Mouse (Mus musculus) heart, embryonic 10.5 days (tissue): ENCODE data around the gene Glb1. TPM values are rescaled to one million over a fixed set of nuclear protein-coding genes. Genes with fewer than 3 reads are reported as not detected.
"Not testable (repeated sequence)": the region's sequence is repeated elsewhere in the genome, so short reads cannot be mapped to it uniquely, and the experiment has no call there.

Experiments used
- DNase-seq: peaks from one replicate; pipeline ENCODE4 v3.0.0-alpha.2; 2017; ENCODE audit warnings: low spot score
- H3K27ac ChIP-seq: fragments of 300-500 bp; sonication (generic); 2 replicates; pipeline ENCODE4 v1.5.1; 2016; ENCODE audit warnings: mild to moderate bottlenecking
- H3K27me3 ChIP-seq: fragments of 300-500 bp; sonication (generic); 2 replicates; pipeline ENCODE4 v1.6.1; 2016; ENCODE audit warnings: mild to moderate bottlenecking; ENCODE audit not compliant: poor library complexity, insufficient read depth, severe bottlenecking
- H3K36me3 ChIP-seq: fragments of 300-500 bp; sonication (generic); 2 replicates; pipeline ENCODE4 v1.6.1; 2016; ENCODE audit warnings: mild to moderate bottlenecking, moderate library complexity
- H3K4me1 ChIP-seq: fragments of 300-500 bp; sonication (generic); 2 replicates; pipeline ENCODE4 v1.6.1; 2016; ENCODE audit warnings: mild to moderate bottlenecking
- H3K4me3 ChIP-seq: fragments of 300-500 bp; sonication (generic); 2 replicates; pipeline ENCODE4 v1.5.1; 2016; ENCODE audit warnings: mild to moderate bottlenecking, moderate library complexity
- H3K9me3 ChIP-seq: fragments of 300-500 bp; sonication (generic); 2 replicates; pipeline ENCODE4 v1.6.1; 2016; ENCODE audit warnings: mild to moderate bottlenecking, moderate library complexity
- WGBS: fragments of 180-500 bp; shearing (Covaris S2); methylation state at CpG from one replicate; pipeline ENCODE4 v1.1.7; 2016; 5-methylcytosine and 5-hydroxymethylcytosine counted together
- polyA plus RNA-seq: library from polyadenylated mRNA; unstranded; fragments of >200 nt; fragmentation: Nextera tagmentation; extraction: Ambion mirVana; gene quantifications from 2 replicates; pipeline ENCODE4 v1.2.1, GENCODE M21; 2016

Gene Glb1
- 33.5 and 45.1 TPM in 2 replicates for polyA plus RNA-seq

DNA sequence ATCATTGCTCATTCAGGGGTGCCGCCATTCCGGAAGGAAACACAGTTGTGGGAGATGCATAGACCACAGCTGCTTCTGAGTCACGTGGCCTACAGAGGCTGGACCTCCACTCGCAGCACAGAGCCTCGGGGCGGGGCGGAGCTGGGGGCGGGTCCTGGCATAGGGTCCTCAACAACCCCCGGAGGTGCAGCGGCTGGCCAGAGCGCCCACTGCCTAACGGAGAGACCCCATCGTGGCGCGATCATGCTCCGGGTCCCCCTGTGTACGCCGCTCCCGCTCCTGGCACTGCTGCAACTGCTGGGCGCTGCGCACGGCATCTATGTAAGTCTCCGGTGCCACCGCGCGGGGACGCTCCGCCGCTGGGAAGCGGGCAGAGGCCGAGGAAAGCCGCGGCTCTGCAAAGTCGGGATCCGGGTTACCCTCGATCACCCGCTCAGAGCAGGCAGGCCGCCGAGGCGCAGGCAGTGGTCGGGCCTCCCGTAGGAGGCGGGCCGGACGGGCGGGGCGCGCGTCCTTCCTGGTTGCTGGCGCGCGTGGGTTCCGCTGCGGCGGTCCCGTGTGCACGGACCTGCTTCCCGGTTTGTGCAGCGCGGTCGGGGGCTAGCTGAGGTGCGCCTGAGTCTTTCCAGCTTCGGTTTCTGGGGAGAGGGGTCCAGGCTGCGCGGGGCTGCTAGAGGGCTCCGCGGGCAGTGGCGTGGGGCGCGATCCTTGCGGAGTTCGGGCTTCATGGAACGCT is at the start of gene Glb1, which contains the start of gene Tmppe:
Gene Glb1, plus strand, starts transcription at position 128 of the 736 bp plus-strand sequence.
Gene Tmppe, plus strand, starts transcription at position 157 of the 736 bp plus-strand sequence.
- peak within 1 kb of the TSS; percentile 97 for H3K4me3 ChIP-seq
- H3K4me1 ChIP-seq = peaks cover 13% of the 10 kb centered on the region
- H3K36me3 ChIP-seq = peaks cover 22% of the 10 kb centered on the region
- under 1% methylated on average over 68 of the region's 73 CpGs for WGBS
- peak within 1 kb of the TSS; percentile 93 for H3K27ac ChIP-seq
- no peaks in the 10 kb centered on the region for H3K9me3 ChIP-seq
- peak; percentile 98 for DNase-seq
- no peaks in the 10 kb centered on the region for H3K27me3 ChIP-seq

DNA sequence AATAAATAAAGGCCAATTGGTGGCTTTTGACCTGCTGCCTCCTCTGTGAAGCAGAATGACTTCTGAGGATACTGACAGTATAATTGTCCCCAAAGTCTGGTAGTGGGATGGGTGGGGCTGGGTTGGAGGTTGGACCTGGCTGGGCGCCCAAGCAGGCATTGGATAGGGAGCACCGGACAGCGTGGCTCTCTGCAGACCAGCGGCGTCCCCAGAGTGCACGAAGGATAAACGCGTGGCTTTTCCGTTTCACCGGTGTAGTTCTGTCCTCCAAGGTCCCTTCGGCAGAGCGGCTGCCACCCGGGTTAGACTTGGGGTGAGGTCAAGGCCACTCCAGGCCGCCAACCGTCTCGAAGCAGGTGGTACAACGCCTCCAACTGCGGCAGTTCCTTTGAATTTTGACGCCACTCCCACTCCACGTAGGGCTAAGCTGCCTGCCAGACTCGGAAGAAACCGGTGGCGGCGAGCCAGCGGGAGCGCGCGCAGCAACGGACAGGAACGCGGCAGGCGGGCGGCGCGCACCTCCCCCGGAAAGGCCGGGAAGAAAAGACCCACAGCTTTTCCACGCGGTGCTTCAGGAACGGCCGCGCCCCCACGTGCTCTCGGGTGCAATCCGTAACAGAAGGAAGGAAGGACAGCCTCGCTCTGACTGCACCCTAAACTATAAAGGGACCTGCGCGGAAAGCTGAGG is 32.9 kb upstream of the Glb1 start:
- peak overlapping the region; percentile 66 for H3K4me3 ChIP-seq
- H3K4me1 ChIP-seq = no peaks in the 10 kb centered on the region
- no peaks in the 10 kb centered on the region for H3K36me3 ChIP-seq
- H3K27ac ChIP-seq = peak overlapping the region; percentile 85
- peak; percentile 88 for DNase-seq
- peaks cover 11% of the 10 kb centered on the region; the same call in 1 of the 2 replicates for H3K27me3 ChIP-seq
- no peaks in the 10 kb centered on the region for H3K9me3 ChIP-seq
- under 1% methylated on average over 48 of the region's 48 CpGs for WGBS

DNA sequence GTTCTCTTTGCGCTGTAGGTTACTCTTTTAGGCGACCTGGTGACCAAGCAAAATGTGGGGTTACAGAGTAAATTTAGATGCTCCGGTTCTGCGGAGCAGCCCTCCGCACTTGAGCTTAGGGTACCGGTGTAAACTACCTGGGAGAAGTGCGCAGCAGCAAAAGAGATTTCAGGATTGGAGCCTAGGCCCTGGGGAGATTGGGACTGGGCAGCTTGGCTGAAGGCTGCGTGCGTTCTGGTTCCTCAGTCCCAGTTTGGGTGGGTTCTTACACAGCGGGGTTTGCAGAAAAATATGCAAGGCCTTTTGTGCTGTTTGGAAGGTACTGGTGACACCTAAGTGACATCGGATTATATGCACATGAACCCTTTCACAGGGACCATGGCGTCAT is 32.4 kb upstream of the Glb1 start:
- Histone ChIP-seq H3K27ac (peak overlapping the region; percentile 85), H3K4me3 (peak overlapping the region; percentile 66), H3K9me3 (no peaks in the 10 kb centered on the region), H3K4me1 (no peaks in the 10 kb centered on the region), H3K36me3 (0 out of 2 replicates have a peak, but pooled peaks cover 2% of the 10 kb centered on the region), H3K27me3 (peaks cover 11% of the 10 kb centered on the region; the same call in 1 of the 2 replicates)
- WGBS = 10% methylated on average over 12 of the region's 12 CpGs
- DNase-seq = no peak

GRCm38 (mm10) chr9:114369389-114369788 is 31.5 kb upstream of the Glb1 start:
- WGBS = 54% methylated on average over 5 of the region's 5 CpGs
- not testable (repeated sequence) for H3K36me3 ChIP-seq, H3K4me1 ChIP-seq, H3K27ac ChIP-seq, H3K9me3 ChIP-seq, H3K4me3 ChIP-seq, DNase-seq
- H3K27me3 ChIP-seq = peaks cover 11% of the 10 kb centered on the region; the same call in 1 of the 2 replicates

DNA sequence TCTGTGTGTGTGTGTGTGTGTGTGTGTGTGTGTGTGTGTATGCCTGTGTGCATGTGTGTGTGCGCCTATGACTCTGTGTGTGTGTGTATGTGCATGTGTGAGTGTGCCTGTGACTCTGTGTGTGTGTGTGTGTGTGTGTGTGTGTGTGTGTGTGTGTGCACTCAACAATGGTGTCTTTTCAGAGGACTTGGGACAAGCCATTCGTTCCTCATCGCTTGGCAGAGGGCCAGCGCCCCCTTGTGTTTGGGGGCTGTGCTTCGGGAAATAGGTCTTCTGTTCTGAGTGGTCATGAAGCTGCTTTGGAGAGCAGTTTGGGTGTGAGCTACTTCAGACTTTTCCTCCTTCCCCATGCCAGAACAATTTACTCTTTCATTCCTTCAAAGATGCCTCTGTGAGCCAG is 29.2 kb upstream of the Glb1 start:
- peaks cover 27% of the 10 kb centered on the region for H3K36me3 ChIP-seq
- H3K4me1 ChIP-seq, H3K27ac ChIP-seq, H3K9me3 ChIP-seq, H3K4me3 ChIP-seq: not testable (repeated sequence)
- peak; percentile 68 for DNase-seq
- H3K27me3 ChIP-seq = peaks cover 11% of the 10 kb centered on the region; the same call in 1 of the 2 replicates
- 41% methylated on average over 5 of the region's 5 CpGs for WGBS

DNA sequence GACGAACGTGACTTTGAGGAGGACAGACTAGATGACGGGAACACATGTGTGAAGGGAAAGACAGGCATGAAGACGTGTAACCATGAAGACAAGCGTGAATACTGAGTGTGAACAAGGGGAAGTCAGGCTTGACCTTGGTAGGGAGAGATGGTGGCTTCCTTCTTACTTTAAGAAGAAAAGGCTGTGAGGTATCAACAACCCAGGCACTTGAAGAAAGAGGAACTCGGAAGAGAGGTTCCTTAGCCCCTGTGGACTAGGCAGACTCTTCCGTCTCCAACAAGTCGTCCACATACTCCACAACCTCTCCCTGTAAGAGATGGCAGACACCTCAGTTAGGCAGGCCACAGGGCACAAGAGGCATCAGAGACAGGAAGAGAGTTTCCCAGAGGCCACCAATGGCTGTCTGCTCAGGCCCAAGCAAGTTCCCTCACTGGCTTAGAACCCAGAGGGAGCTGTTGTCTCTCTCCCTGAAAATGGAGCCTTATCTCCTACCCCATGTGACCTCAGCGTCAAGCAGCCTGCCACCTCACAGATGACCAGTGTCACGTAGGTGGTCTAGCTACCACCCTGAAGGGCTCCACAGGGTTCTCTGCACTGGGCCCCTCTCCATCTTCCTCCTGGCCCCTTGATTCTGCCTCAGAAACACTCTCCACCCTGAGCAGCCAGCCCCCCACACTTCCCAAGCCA is 25.5 kb upstream of the Glb1 start:
- 76% methylated on average over 10 of the region's 10 CpGs for WGBS

DNA sequence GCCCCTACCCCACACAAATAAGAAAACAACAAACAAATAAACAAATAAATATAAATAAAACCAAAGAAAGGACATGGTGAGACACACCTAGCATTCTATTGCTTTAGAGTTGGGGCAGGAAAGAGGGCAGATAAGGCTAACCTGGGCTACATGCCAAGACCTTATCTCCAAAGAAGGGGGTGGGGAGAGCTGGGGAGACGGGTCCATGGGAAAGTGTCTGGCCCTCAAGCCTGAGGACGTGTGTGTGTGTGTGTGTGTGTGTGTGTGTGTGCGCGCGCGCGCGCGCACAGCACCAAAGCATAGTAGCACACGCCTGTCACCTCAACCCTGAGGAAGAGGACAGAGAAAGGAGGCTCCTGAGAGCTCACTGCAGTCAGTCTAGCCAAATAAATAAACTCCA is 23.7 kb upstream of the Glb1 start:
- no peaks in the 10 kb centered on the region for H3K9me3 ChIP-seq
- DNase-seq = peak; percentile 58
- 85% methylated on average over 10 of the region's 10 CpGs for WGBS
- peaks cover 66% of the 10 kb centered on the region for H3K36me3 ChIP-seq
- H3K27me3 ChIP-seq = no peaks in the 10 kb centered on the region
- H3K27ac ChIP-seq = no peak overlapping the region
- H3K4me3 ChIP-seq = no peak overlapping the region
- H3K4me1 ChIP-seq = peaks cover 13% of the 10 kb centered on the region; the same call in 1 of the 2 replicates

More for the DNA sequence above, 25.5 kb upstream of the Glb1 start:
- Histone ChIP-seq H3K27me3 (no peaks in the 10 kb centered on the region), H3K4me3 (no peak overlapping the region), H3K36me3 (peaks cover 63% of the 10 kb centered on the region), H3K9me3 (no peaks in the 10 kb centered on the region), H3K27ac (no peak overlapping the region), H3K4me1 (peaks cover 13% of the 10 kb centered on the region; the same call in 1 of the 2 replicates)
- DNase-seq = peak; percentile 58

DNA sequence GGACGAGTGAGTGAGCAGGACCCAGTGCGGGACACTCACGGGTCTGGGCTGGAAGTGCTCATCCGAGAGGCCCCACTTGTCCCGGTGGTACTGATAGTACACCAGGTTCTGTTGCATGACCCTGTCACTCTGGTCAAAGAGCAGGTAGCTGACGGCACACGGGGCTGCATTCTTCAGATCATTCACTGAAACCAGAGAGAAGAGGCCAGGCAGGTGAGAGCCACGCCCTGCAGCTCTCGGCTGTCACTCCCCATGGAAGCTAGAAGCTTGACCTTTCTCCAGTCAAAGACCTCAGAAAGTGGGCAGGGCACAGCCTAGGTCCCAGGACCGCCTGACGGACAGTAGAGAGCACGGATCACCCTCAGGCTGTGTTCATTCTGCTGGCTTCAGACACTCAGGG is 21.0 kb upstream of the Glb1 start:
- peaks cover 79% of the 10 kb centered on the region for H3K36me3 ChIP-seq
- no peak overlapping the region for H3K4me3 ChIP-seq
- peaks cover 13% of the 10 kb centered on the region; the same call in 1 of the 2 replicates for H3K4me1 ChIP-seq
- H3K9me3 ChIP-seq = no peaks in the 10 kb centered on the region
- no peaks in the 10 kb centered on the region for H3K27me3 ChIP-seq
- H3K27ac ChIP-seq = no peak overlapping the region
- no peak for DNase-seq
- WGBS = 86% methylated on average over 12 of the region's 12 CpGs

DNA sequence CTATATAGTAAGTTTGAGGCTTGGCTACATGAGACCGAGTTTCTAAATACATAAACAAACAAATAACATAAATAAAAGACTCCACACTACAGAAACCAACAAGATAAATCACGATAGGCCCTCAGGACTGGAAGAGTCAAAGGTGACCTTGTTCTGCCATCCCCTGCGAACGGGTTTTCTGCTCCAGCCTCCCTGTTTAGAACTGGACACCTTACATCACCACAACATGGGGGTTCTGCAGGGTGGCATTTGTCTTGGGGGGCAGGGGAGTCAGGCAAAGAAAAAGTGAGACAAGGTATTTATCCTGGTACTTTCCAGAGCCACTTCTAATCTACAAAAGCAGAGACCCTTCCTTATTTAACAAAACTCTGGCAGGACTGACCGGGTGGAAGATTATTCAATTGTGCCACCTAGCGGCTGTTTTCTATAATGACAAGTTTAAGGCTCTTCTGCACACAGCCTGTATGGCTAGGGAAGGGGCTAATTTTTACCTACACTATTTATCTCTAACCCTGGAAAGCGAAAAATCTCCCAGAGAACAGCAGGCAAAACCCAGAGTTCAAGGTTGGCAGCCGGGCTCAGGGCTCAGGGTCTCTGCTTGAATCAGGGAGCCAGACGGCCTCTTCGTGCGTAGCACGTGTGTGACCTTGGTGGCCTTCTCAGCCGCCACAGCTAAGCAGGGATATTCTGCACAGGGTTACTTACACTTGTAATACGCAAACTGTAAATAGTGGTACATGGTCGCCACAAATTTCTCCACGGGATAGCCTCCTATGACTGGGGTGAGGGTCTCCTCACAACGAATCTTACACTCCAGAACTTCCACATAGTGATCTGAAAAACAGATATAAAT is 19.8 kb upstream of the Glb1 start:
- WGBS = 68% methylated on average over 17 of the region's 17 CpGs
- Histone ChIP-seq H3K27ac (no peak overlapping the region), H3K9me3 (no peaks in the 10 kb centered on the region), H3K36me3 (peaks cover 81% of the 10 kb centered on the region), H3K4me3 (no peak overlapping the region), H3K27me3 (no peaks in the 10 kb centered on the region), H3K4me1 (0 out of 2 replicates have a peak, but pooled peaks cover 7% of the 10 kb centered on the region)
- DNase-seq = peak; percentile 75

GRCm38 (mm10) chr9:114382936-114383710 is 17.8 kb upstream of the Glb1 start:
- Histone ChIP-seq H3K27ac (no peak overlapping the region), H3K27me3 (no peaks in the 10 kb centered on the region), H3K9me3 (no peaks in the 10 kb centered on the region), H3K4me3 (no peak overlapping the region), H3K4me1 (peaks cover 16% of the 10 kb centered on the region), H3K36me3 (peaks cover 61% of the 10 kb centered on the region)
- DNase-seq = peak; percentile 56
- 87% methylated on average over 17 of the region's 17 CpGs for WGBS

DNA sequence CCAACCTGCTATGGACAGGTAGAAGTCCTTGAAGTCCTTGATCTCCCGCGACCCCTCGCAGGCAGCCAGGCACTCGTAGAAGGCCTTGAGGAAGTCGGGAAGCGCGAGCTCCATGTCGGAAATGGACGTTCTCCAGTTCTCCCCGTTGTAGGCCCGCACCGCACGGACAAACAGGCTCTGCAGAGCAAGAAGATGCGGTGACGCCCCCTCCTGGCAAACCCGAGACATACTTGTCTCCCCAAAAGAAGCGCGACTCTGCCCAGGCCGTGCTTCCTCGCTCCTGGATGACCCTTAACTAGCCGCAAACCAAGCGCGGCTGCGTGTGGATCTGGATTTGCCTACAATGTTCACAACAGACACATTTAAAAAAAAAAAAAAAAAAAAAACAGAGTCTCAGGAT is 16.2 kb upstream of the Glb1 start:
- Histone ChIP-seq H3K9me3 (no peaks in the 10 kb centered on the region), H3K27ac (no peak overlapping the region), H3K36me3 (peaks cover 45% of the 10 kb centered on the region), H3K4me3 (no peak overlapping the region), H3K4me1 (peaks cover 25% of the 10 kb centered on the region), H3K27me3 (no peaks in the 10 kb centered on the region)
- 89% methylated on average over 24 of the region's 24 CpGs for whole genome bisulfite sequencing
- no peak for DNase-seq
